Mouse (Mus musculus) liver, postnatal 0 days (tissue): Measurements from ENCODE around the gene Rrm2.

Experiments used
- CTCF ChIP-seq: sonication (generic); IDR thresholded peaks from 2 replicates; pipeline ENCODE4 v1.5.1; 2016; ENCODE audit warnings: antibody characterized with exemption, low read depth
- EP300 ChIP-seq: IDR thresholded peaks from 2 replicates; pipeline ENCODE4 v1.6.1; 2016; ENCODE audit warnings: antibody characterized with exemption, low read depth, mild to moderate bottlenecking

DNA sequence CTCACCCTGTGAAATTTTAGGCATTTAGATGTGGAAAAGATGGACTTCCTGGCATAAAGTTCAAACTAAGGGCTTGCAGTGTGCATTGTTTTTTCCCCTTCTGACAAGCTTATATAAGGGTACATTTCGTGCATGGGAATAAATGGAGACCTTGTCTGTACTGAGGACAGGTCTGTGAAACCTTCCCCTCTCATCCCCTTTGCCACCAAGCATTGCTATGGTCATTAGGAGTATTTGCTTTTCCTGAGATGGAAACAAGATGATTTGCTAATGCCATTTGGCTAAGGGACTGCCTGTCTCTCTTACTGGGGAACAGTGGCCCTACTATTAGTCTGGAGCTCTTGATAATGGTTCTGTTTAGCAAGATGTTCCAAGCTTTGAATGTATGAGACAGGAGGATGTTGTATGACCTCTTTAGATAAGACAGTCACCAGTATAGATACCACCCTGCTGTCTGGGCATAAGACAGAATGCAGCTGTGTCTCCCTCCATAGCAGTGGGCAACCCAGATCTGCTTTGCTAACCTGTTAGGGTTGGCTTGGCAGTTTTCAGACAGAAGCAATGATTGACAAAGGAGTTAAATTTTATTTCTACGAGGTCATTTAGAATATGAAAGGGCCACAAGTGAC is 7.3 kb downstream of the Rrm2 start:
- TF ChIP-seq CTCF (no peak), EP300 (peak; percentile 97)
